26 mouse cellular contexts compared by ENCODE assay signal in the genomic region with DNA sequence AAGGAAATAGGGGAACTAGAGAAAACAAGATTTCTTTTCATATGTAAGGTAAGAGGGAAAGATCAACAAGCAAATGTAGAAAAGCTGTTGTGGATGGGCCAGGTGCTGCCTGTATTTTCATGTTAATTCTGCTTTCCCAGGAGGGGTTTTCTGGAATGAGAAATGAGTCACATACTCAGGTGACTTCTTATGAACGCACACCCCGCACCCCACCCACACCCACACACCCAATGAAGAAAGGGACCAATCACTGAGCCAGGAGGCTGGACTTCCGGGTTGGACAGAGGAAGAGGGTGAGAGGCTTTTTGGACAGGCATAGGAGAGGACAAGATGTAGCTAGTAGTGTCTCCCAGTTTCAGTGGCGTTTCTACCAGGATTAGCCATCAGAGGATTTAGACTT.
DNase-seq lines count a peak whose midpoint lies in the region; ATAC-seq and TF ChIP-seq lines count a peak whose summit lies in the region.
"Had no signal": no experiment of that assay in that cellular context is flagged by ENCODE, and none has a peak within 500 bp of the region (broad histone marks: within the 10 kb centered on the region; RNA-seq: fewer than 3 reads in every experiment).

No protein-coding gene starts in this region.

- no peak for ATAC-seq in CD4-positive, CD25-positive, alpha-beta regulatory T cell, adult 4 months
- ATAC-seq in midbrain, embryonic 13.5 days: no peak
- ATAC-seq: forebrain, embryonic 15.5 days; hindbrain, postnatal 0 days; inflammation-experienced regulatory T-cells, adult 6 months; intestine, embryonic 16.5 days had no signal

- H3K9ac ChIP-seq in ES-E14 (ENCODE audit: insufficient read depth, low read depth, low read length, poor library complexity, severe bottlenecking): no peak overlapping the region
- no peak overlapping the region for H3K9ac ChIP-seq in midbrain, embryonic 13.5 days (replicated peaks)
- H3K9ac ChIP-seq: embryonic facial prominence, embryonic 13.5 days; forebrain, embryonic 12.5 days; forebrain, embryonic 15.5 days; hindbrain, embryonic 14.5 days had no signal

- no peak for TF ChIP-seq CTCF in E14TG2a.4 (conservative IDR thresholded peaks at IDR 0.05; ENCODE audit: low read length)

- DNase-seq in 3134 (ENCODE audit: extremely low read depth, insufficient read length, low spot score) (peak; percentile 9), ES-E14 (ENCODE audit: low read depth, low spot score) (peak; percentile 86), R1 (ENCODE audit: low read depth, low spot score) (peak; percentile 99), MN1 (ENCODE audit: low spot score) (no peak)
- no peak for DNase-seq in heart, postnatal 10 days
- DNase-seq: adrenal gland, adult 2 months; adrenal gland, postnatal 14 days; cerebellum, adult 11 months; cerebellum, adult 8-10 months; embryo, embryonic 11 days; gastrocnemius, postnatal 10 days; kidney, adult 18-20 months; kidney, adult 9 months had no signal

- no peaks in the 10 kb centered on the region for H3K27me3 ChIP-seq in E14TG2a.4 (ENCODE audit: insufficient read depth, low read length)
- no peaks in the 10 kb centered on the region for H3K27me3 ChIP-seq in midbrain, embryonic 13.5 days
- H3K27me3 ChIP-seq: embryonic facial prominence, embryonic 13.5 days; forebrain, embryonic 12.5 days; forebrain, embryonic 15.5 days had no signal

- H3K4me3 ChIP-seq in E14TG2a.4 (replicated peaks; ENCODE audit: low read length): peak overlapping the region; percentile 61
- H3K4me3 ChIP-seq in ES-E14 (ENCODE audit: insufficient read depth in 1 of 2, low read depth in 1 of 2, low read length in 2 of 2, poor library complexity in 1 of 2, severe bottlenecking in 1 of 2): peak overlapping the region in 1 of 2 experiments; percentile 60; a peak in 2 of 4 replicates
- no peak overlapping the region for H3K4me3 ChIP-seq in midbrain, embryonic 13.5 days (replicated peaks)
- H3K4me3 ChIP-seq: embryonic facial prominence, embryonic 10.5 days; embryonic facial prominence, embryonic 13.5 days; erythroblast, embryonic 14.5 days; forebrain, embryonic 12.5 days; forebrain, embryonic 15.5 days had no signal

- in situ Hi-C loops in ES-E14 (cut with MboI; ENCODE audit: low sequenced_read_pairs in 2 of 2, unreplicated experiment in 2 of 2): no loop called here

- H3K9me3 ChIP-seq in E14TG2a.4 (ENCODE audit: low read length) (0 out of 2 replicates have a peak, but pooled peaks cover 4% of the 10 kb centered on the region), ES-E14 (ENCODE audit: control insufficient read depth, insufficient read depth, low read depth, low read length) (no peaks in the 10 kb centered on the region)
- H3K9me3 ChIP-seq in midbrain, embryonic 13.5 days: no peaks in the 10 kb centered on the region
- H3K9me3 ChIP-seq: embryonic facial prominence, embryonic 10.5 days; embryonic facial prominence, embryonic 13.5 days; forebrain, embryonic 12.5 days; forebrain, embryonic 15.5 days had no signal

- intact Hi-C loops in heart, postnatal 10 days (cut with DNase I): no loop called here

- 35% methylated on average over 4 of the region's 4 CpGs for WGBS in midbrain, embryonic 13.5 days

- H3K36me3 ChIP-seq in E14TG2a.4 (ENCODE audit: insufficient read depth, low read length): no peaks in the 10 kb centered on the region
- H3K36me3 ChIP-seq in ES-E14 (ENCODE audit: control insufficient read depth, insufficient read depth, low read length, poor library complexity, severe bottlenecking): no peaks in the 10 kb centered on the region
- no peaks in the 10 kb centered on the region for H3K36me3 ChIP-seq in midbrain, embryonic 13.5 days
- H3K36me3 ChIP-seq: embryonic facial prominence, embryonic 10.5 days; embryonic facial prominence, embryonic 13.5 days; forebrain, embryonic 12.5 days; forebrain, embryonic 15.5 days had no signal

- no peak overlapping the region for H3K4me2 ChIP-seq in midbrain, embryonic 13.5 days (replicated peaks)
- H3K4me2 ChIP-seq: embryonic facial prominence, embryonic 13.5 days; forebrain, embryonic 12.5 days; forebrain, embryonic 15.5 days; heart, embryonic 11.5 days; hindbrain, embryonic 14.5 days had no signal

- H3K4me1 ChIP-seq in E14TG2a.4 (replicated peaks; ENCODE audit: low read depth, low read length) (peaks cover 33% of the 10 kb centered on the region), ES-E14 (ENCODE audit: control insufficient read depth in 2 of 2, insufficient read depth in 2 of 2, low read length in 2 of 2, poor library complexity in 1 of 2) (peaks cover 4 to 17% of the 10 kb centered on the region in 2 experiments; a peak in 3 of 4 replicates)
- no peaks in the 10 kb centered on the region for H3K4me1 ChIP-seq in midbrain, embryonic 13.5 days (replicated peaks)
- H3K4me1 ChIP-seq: embryonic facial prominence, embryonic 10.5 days; embryonic facial prominence, embryonic 13.5 days; forebrain, embryonic 12.5 days; forebrain, embryonic 15.5 days had no signal

- peak overlapping the region; percentile 56; the same call in 1 of the 2 replicates for H3K27ac ChIP-seq in ES-E14 (ENCODE audit: insufficient read depth, low read depth, low read length, poor library complexity, severe bottlenecking)
- H3K27ac ChIP-seq in midbrain, embryonic 13.5 days: no peak overlapping the region
- H3K27ac ChIP-seq: embryonic facial prominence, embryonic 10.5 days; embryonic facial prominence, embryonic 13.5 days; forebrain, embryonic 12.5 days; forebrain, embryonic 15.5 days; hindbrain, embryonic 14.5 days; hindbrain, postnatal 0 days had no signal

TF ChIP-seq in ES-E14, 5 proteins besides CTCF, POLR2A, EP300 and RAD21:
- TF ChIP-seq HCFC1 (IDR thresholded peaks at IDR 0.05; ENCODE audit: borderline replicate concordance, insufficient read depth, low read length): no peak
- peak; percentile 57; the same call in 1 of the 2 replicates for TF ChIP-seq CHD2 (IDR thresholded peaks at IDR 0.05; ENCODE audit: low read depth, low read length)
TF ChIP-seq in ES-E14: peak in this region for 1.

Comparison
In these comparisons a context has a peak if more than half of its experiments do, and no peak if none do; other contexts are left out.
1. DNase-seq: peak in 3134 (single experiment), ES-E14 (single experiment) and R1 (single experiment); none in MN1 (single experiment) and heart, postnatal 10 days (0 of 2).